Comparison of ENCODE assay signal across 19 mouse cellular contexts in the genomic region with DNA sequence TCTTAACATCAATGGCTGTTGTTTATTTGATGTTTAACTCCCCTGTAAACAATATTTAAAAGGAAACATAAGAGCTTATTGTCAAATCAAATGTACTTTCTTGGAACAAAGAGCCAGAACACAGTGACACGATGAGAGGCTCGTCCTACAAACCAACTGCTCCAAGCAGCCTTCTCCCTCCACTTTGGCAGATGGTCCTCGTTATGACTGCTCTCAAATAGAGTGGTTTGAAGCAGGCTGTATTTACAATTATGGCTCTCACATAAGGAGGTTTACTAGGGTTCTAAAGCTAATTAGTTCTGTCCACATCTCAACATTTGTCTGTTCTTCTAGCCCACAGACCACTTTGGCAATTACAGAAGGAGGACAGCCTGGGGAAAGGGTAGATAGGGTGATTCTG.
DNase-seq lines count a peak whose midpoint lies in the region; ATAC-seq lines count a peak whose summit lies in the region.
"Had no signal": no experiment of that assay in that cellular context is flagged by ENCODE, and none has a peak within 500 bp of the region (broad histone marks: within the 10 kb centered on the region; RNA-seq: fewer than 3 reads in every experiment).

No protein-coding gene starts in this region.

- H3K9me3 ChIP-seq in embryonic facial prominence, embryonic 11.5 days (replicated peaks; ENCODE audit: control insufficient read depth, low read length), result no peaks in the 10 kb centered on the region
- H3K9me3 ChIP-seq: embryonic facial prominence, embryonic 13.5 days; heart, embryonic 12.5 days; limb, embryonic 12.5 days; stomach, embryonic 15.5 days had no signal

- H3K4me2 ChIP-seq in embryonic facial prominence, embryonic 11.5 days (ENCODE audit: low read depth, low read length), result no peak overlapping the region
- H3K4me2 ChIP-seq: embryonic facial prominence, embryonic 13.5 days; heart, embryonic 12.5 days; limb, embryonic 12.5 days; stomach, embryonic 15.5 days had no signal

- H3K36me3 ChIP-seq in embryonic facial prominence, embryonic 11.5 days (replicated peaks; ENCODE audit: control insufficient read depth, insufficient read depth, low read depth, low read length), result no peaks in the 10 kb centered on the region
- H3K36me3 ChIP-seq: embryonic facial prominence, embryonic 13.5 days; heart, embryonic 12.5 days; limb, embryonic 12.5 days; stomach, embryonic 15.5 days had no signal

- no peak overlapping the region for H3K27ac ChIP-seq in embryonic facial prominence, embryonic 11.5 days (replicated peaks; ENCODE audit: low read depth, low read length)
- H3K27ac ChIP-seq: embryonic facial prominence, embryonic 13.5 days; limb, embryonic 12.5 days; macrophage; stomach, embryonic 15.5 days had no signal

- no peak overlapping the region for H3K9ac ChIP-seq in embryonic facial prominence, embryonic 11.5 days (replicated peaks; ENCODE audit: low read length)
- H3K9ac ChIP-seq: embryonic facial prominence, embryonic 13.5 days; heart, embryonic 12.5 days; limb, embryonic 12.5 days; stomach, embryonic 15.5 days had no signal

- intact Hi-C loops in left cerebral cortex, postnatal 14 days (cut with DNase I), result no loop called here

- no peak for ATAC-seq in embryonic facial prominence, embryonic 11.5 days (replicated peaks; ENCODE audit: insufficient number of reproducible peaks, low FRiP score, low TSS enrichment, low read depth)
- ATAC-seq: activated CD4-positive, CD25-positive, alpha-beta regulatory T cell, adult 4 months; CD4-positive, CD25-positive, alpha-beta regulatory T cell, adult 4 months; intestine, embryonic 16.5 days had no signal

- no peak overlapping the region for H3K4me3 ChIP-seq in embryonic facial prominence, embryonic 11.5 days (ENCODE audit: low read depth, low read length)
- H3K4me3 ChIP-seq: embryonic facial prominence, embryonic 13.5 days; heart, embryonic 12.5 days; limb, embryonic 12.5 days; stomach, embryonic 15.5 days had no signal

- no peaks in the 10 kb centered on the region for H3K4me1 ChIP-seq in embryonic facial prominence, embryonic 11.5 days (ENCODE audit: control insufficient read depth, insufficient read depth, low read length)
- H3K4me1 ChIP-seq: embryonic facial prominence, embryonic 13.5 days; heart, embryonic 12.5 days; limb, embryonic 12.5 days; stomach, embryonic 15.5 days had no signal

- WGBS in embryonic facial prominence, embryonic 11.5 days, result 15% methylated on average over 3 of the region's 3 CpGs

- no peaks in the 10 kb centered on the region for H3K27me3 ChIP-seq in embryonic facial prominence, embryonic 11.5 days (ENCODE audit: control insufficient read depth, insufficient read depth, low read length)
- H3K27me3 ChIP-seq: embryonic facial prominence, embryonic 13.5 days; heart, embryonic 12.5 days; limb, embryonic 12.5 days; stomach, embryonic 15.5 days had no signal

- peak; percentile 3 to 9 for DNase-seq in left cerebral cortex, postnatal 14 days (ENCODE audit: low spot score in 2 of 2)
- no peak for DNase-seq in left cerebral cortex, adult 18-20 months (ENCODE audit: low spot score in 2 of 2)
- peak; percentile 60 for DNase-seq in brain, embryonic 18.5 days (ENCODE audit: low read depth, low spot score)
- DNase-seq in embryonic facial prominence, embryonic 11.5 days (ENCODE audit: low spot score), result peak; percentile 61
- peak; percentile 11 for DNase-seq in layer of hippocampus, adult 9-10 months (ENCODE audit: low spot score)
- DNase-seq in ovary, postnatal 10 days (ENCODE audit: low spot score), result no peak
- no peak for DNase-seq in yolk sac, embryonic 10.5 days (ENCODE audit: low spot score)
- no peak for DNase-seq in kidney, postnatal 25 days
- DNase-seq: cerebellum, adult 2 months; kidney, postnatal 36 days; thymus, postnatal 14 days had no signal

Comparison
In these comparisons a context has a peak if more than half of its experiments do, and no peak if none do; other contexts are left out.
1. DNase-seq: peak in left cerebral cortex, postnatal 14 days (2 of 2), brain, embryonic 18.5 days (single experiment), embryonic facial prominence, embryonic 11.5 days (single experiment) and layer of hippocampus, adult 9-10 months (single experiment); none in left cerebral cortex, adult 18-20 months (0 of 2), ovary, postnatal 10 days (single experiment), yolk sac, embryonic 10.5 days (single experiment) and kidney, postnatal 25 days (0 of 2).